Mouse (Mus musculus): ENCODE results near the gene Mymx. TPM values are rescaled to one million over a fixed set of nuclear protein-coding genes. Genes with fewer than 3 reads are reported as not detected.
"Not testable (repeated sequence)": the region's sequence is repeated elsewhere in the genome, so short reads cannot be mapped to it uniquely, and the experiment has no call there.

Gene Mymx
- total RNA-seq (2021): not detected

DNA sequence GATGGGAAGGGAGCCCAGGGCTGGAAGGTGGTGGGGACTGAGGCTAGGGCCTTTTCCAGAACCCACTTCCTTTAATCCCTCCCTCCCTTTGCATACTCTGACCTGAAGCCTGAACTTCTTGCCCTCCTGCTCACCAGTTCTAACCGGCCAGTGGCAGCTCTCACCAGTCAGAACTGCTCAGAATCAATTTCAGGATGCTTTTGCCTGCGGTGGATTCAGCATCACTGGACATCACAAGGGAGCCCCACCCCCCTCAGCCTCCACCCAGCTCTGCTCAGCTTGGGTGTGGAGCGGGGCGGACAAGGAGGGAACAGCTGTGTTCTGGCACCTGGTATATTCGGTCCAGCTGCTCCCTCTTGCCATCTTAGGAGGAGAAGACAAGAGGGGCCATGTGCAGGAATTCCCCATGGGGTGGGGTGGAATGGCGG lies at the start of gene Mymx:
TSS of gene Mymx (minus strand) at position 226 of the 428 bp plus-strand sequence.
- DNase-seq: no peak
- intact Hi-C loops (cut with DNase I): no loop called here

DNA sequence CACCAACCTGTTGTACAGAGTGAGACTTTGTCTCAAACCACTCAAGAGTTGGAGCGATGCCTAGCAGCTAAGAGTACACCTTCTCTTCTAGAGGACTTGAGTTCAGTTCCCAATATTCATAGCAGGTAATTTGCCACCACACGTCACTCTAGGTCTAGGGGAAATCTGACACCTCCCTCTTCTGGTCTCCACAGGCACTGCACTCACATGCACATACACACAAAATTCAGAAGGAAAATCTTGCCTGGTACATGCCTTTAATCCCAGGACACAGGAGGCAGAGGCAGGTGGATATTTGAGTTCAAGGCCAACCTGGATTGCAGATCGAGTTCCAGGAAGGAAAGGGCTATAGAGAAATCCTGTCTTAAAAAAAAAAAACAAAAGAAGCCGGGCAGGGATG lies 42.3 kb upstream of the Mymx start:
- intact Hi-C loops (cut with DNase I): loop anchor here (5.0 kb wide), 1 partner anchor 62 kb away; no protein-coding TSS in a partner anchor
- DNase-seq: no peak

DNA sequence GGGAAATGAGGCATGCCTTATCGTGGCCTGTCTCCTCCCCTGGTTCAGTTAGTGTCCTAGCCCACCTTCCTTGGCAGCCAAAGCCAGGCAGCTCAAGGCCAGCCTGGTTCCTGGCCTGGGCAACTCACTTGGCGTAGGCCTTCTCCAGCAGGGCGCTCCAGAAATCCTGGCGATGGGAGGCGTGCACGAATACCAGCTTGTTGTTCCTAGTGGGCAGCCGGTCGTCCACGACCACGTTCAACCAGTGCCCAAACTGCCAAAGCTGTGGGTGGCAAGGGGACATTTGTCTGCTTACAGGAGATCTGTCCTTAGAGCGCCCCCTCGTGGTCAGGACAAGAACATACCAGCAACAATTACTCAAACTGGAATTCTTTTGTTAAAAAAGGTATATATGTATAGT lies 40.8 kb upstream of the Mymx start:
- intact Hi-C loops (cut with DNase I): loop anchor here (5.0 kb wide), 1 partner anchor 60 kb away; no protein-coding TSS in a partner anchor

DNA sequence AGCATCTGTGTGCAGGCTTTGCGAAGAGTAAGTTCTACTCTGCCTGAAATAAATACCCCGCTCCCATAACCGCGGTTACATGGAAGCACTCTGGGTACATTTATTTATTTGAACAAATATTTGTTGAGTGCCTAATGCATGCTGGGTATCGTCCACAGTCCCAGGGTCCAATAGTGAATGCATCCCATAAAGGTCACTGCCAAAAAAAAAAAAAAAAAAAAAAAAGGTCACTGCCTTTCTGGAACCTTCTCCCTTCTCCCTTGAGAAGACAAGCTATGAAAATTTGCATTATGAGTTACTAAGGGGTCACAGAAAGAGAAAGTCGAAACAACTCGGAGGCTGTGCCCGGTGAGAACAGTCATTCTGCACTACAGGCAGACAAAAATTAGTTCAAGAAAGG lies 40.1 kb upstream of the Mymx start:
- intact Hi-C loops (cut with DNase I): loop anchor here (5.0 kb wide), 1 partner anchor 60 kb away; no protein-coding TSS in a partner anchor
- no peak for DNase-seq

More for the DNA sequence above, 40.8 kb upstream of the Mymx start:
- peak; percentile 94 for DNase-seq

DNA sequence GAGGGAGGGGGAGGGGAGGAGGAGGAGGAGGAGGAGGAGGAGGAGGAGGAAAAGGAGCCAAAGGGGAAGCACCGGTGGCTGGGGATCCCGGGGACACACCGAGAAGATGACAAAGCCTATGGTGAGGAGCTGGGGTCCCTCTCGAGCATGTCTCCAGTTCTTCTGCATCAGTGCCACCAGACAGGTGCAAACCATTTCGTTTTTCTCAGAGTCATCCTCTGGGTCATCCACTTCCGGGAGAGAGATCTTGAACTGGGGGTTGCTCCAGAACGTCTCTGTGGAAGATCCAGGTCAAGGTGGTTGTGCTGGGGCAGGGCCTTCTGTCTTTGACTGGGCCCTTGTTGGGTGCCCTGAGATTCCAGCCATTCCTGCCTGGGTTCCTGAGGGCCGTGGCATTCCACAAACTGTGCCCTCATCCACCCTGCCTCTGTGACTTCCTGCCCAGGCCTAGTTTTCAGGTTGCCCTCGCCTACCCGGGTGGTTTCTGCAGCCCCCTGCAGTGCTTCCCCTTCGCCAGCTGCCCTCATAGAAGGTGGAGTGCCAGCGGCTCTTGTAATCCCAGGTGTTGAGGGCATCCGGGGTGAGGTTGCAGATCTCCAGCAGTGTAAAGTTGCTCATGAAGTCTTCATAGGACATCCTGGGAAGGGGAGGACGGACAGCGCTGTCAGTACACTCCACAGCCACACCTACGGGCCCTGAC lies 36.8 kb upstream of the Mymx start:
- intact Hi-C loops (cut with DNase I): no loop called here
- no peak for DNase-seq

DNA sequence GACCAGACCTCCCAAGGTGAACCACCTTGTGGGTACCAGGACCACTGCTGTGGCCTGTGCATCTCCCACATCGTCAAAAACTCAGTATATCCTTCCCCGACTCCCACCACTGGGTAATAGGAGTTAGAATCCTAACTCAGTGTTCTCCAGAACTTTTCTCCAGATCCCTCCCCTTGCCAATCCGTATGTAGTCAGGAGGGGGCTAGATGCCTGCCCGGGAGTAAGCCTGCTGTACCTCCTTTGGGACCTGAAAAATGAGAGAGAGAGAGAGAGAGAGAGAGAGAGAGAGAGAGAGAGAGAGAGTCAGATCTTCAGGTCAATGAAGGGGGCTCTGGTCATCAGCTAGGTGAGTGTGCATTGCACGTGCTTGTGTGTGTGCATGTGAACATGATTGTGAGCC lies 32.1 kb upstream of the Mymx start:
- intact Hi-C loops (cut with DNase I): no loop called here
- no peak for DNase-seq

DNA sequence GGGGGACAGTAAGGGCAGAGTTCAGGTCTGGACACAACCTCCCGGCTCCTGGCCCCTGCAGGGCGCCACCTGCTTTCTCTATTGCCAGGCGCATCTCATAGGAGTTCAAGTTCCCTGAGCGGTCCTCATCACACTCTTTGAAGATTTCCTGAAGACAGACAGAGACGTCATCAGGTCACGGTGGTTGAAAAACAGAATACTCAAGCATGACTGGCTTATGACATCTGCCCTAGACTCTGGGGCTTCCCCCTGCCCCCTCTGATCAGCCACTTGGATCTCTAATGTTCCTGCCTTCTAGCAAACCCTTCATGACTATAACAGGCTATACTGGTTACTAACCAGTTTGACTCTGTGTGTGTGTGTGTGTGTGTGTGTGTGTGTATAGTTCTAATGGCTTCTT lies 30.0 kb upstream of the Mymx start:
- no peak for DNase-seq
- intact Hi-C loops (cut with DNase I): no loop called here

DNA sequence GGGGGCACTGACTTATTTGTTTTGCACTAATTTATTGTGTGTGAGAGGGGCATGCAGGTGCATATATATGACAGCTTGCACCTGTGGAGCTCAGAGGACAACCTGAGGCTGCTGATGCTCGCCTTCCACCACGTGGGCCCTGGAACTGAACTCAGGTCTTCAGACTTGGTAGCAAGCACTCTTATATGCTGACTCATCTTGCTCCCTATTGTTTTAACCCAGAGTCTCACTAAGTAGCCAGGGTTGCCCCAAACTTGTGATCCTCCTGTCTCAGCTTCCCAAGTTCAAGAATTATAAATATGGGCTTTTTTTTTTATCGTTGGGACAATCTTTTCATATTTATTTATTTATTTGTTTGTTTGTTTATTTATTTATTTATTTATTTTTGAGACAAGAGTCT lies 29.1 kb upstream of the Mymx start:
- intact Hi-C loops (cut with DNase I): no loop called here
- no peak for DNase-seq

DNA sequence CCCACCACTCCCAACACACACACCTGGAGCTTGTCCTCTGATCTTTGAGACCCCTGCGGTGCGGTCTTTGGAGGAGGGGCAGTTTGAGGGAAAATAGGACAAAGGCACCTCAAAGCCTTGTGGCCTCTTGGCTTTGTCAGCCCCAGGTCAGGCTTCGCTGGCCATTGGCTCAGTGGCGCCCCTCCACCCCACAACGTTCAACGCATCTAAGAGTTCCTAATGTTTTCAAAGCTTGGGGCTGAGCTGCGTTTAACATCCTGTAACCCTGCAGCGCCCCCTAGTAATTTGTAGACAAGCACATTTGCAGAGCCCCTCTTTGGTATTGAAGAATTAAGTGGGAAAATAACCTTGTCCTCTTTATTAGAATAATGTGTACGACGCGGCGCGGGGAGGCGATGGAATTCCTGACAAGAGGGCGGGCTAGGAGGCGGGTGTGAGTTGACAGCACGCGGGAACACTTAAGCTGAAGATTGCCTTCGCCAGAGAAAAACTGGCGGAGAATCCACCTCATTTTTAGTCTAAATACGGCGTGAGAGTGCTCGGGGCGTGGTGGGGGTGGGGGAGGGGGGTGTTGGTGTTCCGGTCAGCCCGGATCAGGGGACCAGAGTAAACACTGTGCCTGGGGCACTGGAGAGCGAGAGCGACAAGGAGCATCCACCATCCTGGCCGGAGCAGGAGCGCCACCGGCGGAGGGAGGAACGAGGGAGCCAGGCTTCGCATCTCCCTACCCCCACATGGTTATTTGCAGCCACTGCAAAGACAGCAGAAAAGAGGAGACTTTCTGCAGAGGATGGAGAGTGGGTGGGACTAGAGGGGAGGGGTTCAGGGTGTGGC lies 28.2 kb upstream of the Mymx start:
- DNase-seq: peak; percentile 84
- intact Hi-C loops (cut with DNase I): loop anchor here (5.0 kb wide), 1 partner anchor 48 kb away; no protein-coding TSS in a partner anchor

DNA sequence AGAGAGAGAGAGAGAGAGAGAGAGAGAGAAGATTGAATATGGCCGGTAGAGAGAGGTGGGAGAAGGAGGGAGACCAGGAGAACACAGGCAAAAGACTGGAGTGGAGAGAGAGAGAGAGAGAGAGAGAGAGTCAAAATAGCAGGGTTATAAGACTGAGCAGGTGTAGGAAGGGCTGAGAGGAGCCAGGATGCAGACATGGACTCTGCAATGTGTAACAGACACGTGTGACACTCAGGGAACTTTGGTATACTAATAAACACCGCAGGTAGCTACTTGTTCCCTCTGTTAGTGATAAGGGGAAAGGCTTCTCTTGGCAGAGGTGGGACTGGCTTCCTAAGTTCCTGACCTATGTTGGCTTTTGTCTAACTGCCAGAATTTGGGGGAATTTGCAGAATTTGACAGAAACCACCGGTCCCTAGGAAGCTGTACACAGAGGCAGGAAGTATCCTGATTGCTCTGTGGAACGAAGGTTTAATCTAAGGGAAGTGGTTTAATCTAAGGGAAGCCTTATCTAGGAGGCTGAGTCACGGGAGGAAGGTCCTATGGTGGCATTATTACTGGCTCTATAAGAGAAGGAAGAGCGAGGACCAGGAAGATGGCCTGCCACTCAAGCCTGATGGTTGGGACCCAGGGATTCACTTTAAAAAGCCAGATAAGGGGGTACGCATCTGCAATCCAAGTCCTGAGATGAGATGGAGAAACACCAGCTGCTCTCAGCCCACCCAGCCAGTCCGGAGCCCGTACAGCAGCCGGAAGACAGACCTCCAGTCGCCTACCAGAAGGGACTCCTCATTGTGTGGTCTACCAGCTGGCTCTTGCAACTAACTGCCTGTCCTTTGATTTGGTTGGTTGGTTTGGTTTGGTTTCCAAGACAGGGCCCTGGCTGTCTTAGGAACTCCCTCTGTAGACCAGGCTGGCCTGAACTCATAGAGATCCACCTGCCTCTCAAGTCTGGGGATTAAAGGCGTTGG lies 27.3 kb upstream of the Mymx start:
- DNase-seq: peak; percentile 67
- intact Hi-C loops (cut with DNase I): loop anchor here (5.0 kb wide), 1 partner anchor 47 kb away; no protein-coding TSS in a partner anchor

DNA sequence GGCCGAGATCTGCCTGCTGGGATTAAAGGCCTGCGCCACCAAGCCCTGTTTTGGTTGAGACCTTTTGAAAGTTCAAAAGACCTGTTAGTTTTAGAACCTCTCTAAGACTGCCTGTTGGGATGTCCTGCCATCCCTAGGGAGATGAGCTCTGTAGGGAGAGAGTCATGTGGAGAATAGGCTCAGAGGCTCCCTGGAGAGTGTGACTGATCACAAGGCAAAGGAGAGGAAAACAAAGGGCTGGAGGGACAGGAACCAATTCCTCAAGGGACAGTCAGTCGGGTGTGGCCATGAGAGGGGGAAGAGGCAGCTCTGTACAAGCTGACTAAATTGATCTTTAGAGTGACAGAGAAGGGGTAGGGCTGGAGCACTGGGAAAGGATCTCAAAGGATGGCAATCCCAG lies 26.3 kb upstream of the Mymx start:
- no peak for DNase-seq
- intact Hi-C loops (cut with DNase I): loop anchor here (5.0 kb wide), 1 partner anchor 46 kb away; no protein-coding TSS in a partner anchor

DNA sequence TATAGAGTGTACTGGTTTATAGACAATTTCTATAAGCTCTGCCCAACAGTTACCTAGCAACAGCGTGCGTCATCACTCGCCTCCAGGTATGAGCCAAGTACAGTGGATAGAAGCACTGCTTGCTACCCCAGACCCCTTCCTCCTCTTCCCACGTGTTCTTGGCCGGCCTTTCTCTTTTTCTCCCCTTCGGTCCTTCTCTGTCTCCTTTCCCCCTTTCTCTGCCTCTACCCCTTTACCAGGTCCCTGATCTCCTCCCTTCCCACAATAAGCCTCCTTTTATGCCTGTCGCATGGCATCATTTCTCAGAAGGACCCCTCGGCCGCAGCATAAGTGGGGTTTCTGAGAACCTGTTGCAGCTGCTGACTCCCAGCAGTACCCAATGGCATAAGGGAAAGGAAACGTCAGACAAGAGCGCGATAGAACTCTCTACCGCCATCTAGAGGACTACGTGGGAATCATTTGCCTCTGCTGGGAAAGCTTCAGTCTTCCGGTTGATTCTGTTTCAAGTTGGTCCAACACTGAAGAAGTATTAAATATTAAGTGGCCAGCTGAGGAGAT lies 24.8 kb upstream of the Mymx start:
- intact Hi-C loops (cut with DNase I): loop anchor here (5.0 kb wide), 1 partner anchor 44 kb away; no protein-coding TSS in a partner anchor
- DNase-seq: peak; percentile 65

DNA sequence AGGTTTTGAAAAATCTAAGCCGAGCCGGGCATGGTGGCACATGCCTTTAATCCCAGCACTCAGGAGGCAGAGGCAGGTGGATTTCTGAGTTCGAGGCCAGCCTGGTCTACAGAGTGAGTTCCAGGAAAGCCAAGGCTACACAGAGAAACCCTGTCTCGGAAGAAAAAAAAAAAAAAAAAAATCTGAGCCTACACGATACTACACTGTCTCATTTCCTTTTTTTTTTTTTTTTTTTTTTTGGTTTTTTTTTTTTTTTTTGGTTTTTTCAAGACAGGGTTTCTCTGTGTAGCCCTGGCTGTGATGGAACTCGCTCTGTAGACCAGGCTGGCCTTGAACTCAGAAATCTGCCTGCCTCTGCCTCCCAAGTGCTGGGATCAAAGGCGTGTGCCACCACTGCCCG lies 21.5 kb upstream of the Mymx start:
- DNase-seq; intact Hi-C loops (cut with DNase I): not testable (repeated sequence)

DNA sequence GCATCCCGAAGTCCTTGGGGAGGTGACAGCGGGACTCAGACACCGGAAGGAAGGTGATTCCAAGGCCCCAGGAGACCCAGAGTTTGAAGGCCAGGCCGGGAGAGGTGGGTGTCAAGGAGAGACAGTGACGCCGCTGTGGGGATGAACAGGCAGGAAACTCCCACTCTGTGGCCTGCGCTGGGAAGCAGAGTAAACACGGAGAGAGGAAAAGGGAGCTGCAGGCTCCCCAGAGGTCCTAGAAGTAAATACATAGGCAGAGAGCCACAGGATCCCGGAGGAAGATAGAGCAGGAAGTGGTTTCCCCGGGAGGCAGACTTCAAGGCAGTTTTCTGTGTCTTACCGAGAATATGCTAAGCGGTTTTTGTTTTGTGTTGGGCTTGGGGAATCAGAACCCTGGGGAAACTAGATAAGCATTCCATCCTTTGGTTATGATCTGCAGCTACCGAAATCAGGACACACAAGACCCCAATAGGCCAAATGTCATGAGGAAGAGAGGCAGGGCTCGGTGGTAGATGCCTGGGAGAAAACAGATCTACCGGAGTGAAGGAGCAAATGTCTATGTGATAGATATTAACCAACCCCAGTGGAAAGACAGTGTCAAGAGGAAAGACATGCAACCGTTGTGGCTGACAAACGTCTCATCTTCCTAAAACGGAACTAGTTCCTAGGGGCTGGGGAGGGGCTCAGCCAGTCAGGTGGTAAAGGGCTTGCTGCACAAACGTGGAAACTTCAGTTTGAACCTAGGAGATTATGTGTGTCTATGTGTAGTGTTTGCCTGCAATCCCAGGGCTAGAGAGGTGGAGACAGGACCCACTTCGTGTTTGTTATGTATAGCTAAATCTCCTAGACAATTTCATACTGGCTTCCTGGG lies 17.7 kb upstream of the Mymx start:
- intact Hi-C loops (cut with DNase I): no loop called here
- no peak for DNase-seq

DNA sequence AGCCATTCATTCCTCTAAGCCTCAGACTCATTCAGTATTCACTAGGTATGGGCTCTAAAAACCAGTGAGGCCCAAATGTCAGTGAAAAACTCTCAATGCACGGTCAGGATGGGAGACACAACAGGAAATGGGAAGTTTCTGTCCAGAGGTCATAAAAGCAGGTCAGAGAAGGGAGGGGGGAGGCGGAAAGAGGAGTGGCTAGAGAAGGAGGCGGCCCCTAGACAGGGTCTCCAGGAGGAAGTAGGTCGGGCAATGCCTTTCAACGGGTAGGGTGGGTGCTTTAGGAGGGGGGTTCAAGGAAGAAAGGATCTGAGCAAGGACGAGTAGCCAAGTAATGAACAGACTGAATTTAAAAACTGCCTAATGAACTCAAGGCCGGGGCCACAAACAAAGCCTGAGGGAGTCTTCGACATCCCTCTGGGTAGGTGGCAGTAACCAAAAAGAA lies 17.1 kb upstream of the Mymx start:
- no peak for DNase-seq
- intact Hi-C loops (cut with DNase I): no loop called here

DNA sequence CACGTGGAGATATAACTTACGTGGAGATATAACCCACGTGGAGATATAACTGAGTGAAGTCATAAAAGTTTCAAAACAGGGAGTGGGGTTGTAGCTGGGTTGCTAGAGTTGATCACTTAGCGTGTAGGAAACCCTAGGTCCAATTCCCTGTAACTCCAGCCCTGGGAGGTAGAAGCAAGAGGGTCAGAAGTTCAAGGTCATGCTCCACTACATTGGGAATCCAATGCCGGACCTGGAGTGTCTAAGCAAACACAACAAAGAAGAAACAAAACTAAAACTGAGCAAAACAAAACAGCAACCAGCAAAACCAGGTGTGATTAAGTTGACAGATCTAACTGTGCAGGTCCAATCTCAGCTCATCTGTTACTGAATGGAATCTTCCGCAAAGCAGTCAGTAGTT lies 15.8 kb upstream of the Mymx start:
- intact Hi-C loops (cut with DNase I): no loop called here

DNA sequence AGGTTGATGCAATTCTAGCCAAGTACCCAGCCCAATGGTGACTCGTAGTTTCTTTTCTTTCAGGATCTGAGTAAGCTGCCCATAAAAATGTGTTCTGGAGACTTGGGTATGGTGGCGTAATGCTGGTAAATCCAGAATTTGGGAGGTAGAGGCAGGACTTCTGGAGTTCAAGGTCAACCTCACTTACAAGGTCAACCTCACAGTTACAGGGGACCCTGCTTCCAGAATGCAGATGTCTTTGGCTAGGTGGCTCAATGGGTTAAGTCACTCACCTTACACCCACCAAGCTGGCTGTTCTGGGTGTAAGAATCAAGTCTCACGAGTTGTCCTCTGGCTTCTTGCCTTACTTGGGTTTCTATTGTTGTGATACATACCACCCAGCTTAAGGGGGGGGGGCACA lies 14.8 kb upstream of the Mymx start:
- intact Hi-C loops (cut with DNase I): no loop called here
- DNase-seq: no peak

More for the DNA sequence above, 15.8 kb upstream of the Mymx start:
- no peak for DNase-seq

DNA sequence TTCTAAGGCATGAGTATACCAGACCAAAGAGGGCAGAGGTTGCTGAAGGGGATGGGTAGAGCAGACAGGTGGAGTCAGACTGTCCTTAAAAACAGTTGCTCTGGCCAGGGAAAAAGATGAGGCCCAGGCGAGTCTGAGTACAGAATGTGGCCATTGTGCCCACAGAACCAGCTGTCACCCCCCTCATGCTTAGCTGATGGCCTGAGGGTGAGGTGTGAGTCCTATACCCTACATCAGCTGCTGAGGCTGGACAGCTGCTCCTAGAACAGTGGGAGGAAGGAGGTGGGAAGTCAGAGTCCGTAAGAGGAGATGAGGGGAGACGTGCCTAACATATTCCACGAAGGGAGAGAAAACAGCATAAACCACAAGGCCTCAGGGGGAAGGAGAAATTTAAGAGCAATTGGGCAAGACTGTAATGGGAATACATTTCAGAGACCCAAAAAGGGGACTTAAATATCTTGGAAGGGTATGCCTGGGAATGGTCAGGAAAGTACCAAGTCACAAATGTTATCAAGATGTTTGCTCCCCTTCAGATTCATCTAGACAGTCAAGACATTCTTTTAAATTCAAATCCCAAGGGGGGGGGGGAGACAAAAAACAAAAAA lies 14.2 kb upstream of the Mymx start:
- DNase-seq: no peak
- intact Hi-C loops (cut with DNase I): no loop called here

DNA sequence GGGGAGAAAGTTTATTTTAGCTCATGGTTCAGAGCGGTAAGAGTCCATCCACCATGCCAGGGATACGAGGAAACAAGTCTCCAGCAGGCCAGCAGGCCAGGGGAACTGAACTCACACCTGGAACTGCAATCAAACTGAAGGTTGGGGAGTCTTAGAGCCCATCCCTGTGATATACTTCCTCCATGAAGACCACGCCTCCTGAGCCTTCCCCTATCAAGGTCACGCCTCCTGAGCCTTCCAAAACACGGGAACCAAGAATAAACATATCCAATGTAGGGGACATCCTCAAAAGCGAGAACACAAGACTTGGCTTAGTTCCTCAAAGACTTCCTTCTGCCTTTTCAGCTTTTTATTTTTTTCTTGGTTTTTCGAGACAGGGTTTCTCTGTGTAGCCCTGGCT lies 11.0 kb upstream of the Mymx start:
- intact Hi-C loops (cut with DNase I): no loop called here
- DNase-seq: no peak

Measured in left cerebral cortex, postnatal 4 days (tissue).